Mouse (Mus musculus) retina, embryonic 14.5 days (tissue): ENCODE measurements around the gene Bach1.

Experiments used
- DNase-seq: peaks from one replicate; pipeline ENCODE4 v3.0.0-alpha.2; 2015; ENCODE audit warnings: low spot score

Gene Bach1

DNA sequence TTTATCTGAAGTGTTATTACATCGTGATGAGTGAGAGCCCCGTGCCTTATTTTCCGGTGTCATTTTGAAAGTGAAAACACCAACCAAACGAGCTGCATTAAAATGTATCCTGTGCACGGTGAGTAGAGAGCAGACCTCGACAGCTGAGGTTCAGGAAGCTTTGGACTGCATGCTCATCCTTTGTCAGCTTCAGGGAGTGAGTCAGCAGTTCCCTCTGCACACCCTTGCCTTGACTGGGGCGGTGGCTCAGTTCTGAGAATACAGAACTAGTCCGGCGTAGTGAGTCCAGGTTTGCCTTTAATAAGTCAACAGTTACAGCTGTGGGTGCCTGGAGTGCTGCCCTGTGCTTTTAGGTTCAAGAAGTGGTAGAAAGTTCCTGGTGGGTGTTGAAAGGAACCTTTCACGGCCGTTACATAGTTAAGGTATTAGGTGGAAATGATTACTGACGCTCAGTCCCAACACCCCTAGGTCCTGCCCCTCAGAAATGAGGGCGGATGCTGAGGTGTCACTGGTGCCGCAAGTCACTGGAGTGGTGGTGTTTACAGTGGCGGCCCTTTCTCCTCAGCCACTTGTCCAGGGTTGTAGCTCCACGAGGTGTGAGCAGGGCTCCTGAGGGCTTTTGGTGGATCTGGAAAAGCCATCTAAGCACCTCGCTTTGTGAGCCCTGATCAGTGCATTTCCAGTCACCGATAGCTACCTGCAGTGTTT, 14.4 kb downstream of the Bach1 start:
- DNase-seq, result no peak

GRCm38 (mm10) chr16:87714550-87714949, 15.8 kb downstream of the Bach1 start:
- DNase-seq, result no peak

GRCm38 (mm10) chr16:87715221-87715620, 16.5 kb downstream of the Bach1 start:
- no peak for DNase-seq

GRCm38 (mm10) chr16:87716269-87716668, 17.5 kb downstream of the Bach1 start:
- no peak for DNase-seq

DNA sequence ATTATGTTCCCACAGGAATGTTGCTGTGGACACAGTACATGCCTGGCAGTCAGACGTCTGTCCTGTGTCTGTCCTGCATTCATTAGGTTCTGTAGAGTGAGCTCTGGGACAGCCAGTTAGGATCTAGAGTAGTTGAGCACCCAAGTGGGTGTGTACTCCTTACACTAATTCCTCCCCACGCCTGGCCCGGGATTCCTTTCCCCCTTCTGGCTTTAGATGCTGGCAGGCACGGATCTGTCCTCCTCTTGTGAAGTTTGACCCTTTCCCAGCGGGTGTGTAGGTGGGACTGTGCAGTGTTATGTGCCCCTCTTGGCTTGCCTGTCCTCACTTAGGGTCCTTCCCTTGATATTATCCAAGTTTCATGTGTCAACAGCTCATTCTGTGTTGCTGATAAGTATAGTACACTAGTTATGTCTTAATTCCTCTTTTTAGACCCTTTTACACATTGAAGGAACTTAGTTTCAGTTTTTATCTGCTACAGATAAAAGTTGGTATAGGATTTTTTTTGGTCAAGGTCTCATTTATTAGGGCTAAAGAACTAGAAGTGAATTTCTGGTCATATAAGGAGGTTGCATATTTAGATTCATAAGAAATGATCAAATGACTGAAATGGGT, 18.4 kb downstream of the Bach1 start:
- no peak for DNase-seq

- DNase-seq, result no peak
These were observed 20.3 kb downstream of the Bach1 start for GRCm38 (mm10) chr16:87719071-87719470.

GRCm38 (mm10) chr16:87719688-87720283, 21.0 kb downstream of the Bach1 start:
- DNase-seq, result no peak

- no peak for DNase-seq
These were observed 22.2 kb downstream of the Bach1 start for GRCm38 (mm10) chr16:87720851-87721409.

DNA sequence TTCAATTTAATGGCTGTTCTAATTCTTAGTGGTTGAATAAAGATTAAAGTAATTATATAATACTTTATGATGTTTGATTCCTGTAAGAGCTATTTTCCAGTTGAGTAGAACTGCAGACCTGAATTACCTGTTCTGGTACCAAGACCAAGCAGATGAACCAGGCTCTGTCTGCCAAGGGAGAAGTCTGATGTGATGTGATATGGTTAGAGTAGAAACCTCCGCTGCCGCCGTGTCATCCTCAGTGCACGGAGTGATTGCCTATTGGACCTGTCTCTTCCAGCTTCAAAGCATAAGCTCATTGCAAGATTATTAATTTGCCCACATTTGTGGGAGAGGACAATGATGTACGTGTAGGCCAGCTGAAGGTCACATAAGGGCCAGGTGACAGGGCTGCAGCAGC, 24.1 kb downstream of the Bach1 start:
- no peak for DNase-seq

- DNase-seq, result no peak
These were observed 24.7 kb downstream of the Bach1 start for GRCm38 (mm10) chr16:87723479-87723878.

- DNase-seq, result no peak
These were observed 26.1 kb downstream of the Bach1 start for GRCm38 (mm10) chr16:87724826-87725225.

DNA sequence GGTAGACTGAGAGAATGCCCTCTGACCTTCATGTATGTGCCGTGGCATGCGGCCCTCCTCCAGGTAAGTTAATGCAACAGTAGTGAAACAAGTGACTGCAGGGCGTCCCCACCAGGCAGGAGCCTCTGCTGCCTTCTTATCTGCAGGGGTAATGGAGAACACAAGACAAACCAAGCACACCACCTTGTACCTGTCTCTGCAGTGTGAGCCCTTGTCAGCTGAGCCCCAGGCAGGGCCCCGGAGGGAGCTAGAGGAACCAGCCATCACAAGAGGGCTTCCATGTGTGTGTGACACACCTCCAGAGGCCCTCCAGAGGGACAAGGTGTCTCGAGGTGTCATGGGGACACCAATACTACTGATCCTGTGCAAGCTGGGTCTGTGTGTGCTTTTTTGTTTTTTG, 26.5 kb downstream of the Bach1 start:
- no peak for DNase-seq

DNA sequence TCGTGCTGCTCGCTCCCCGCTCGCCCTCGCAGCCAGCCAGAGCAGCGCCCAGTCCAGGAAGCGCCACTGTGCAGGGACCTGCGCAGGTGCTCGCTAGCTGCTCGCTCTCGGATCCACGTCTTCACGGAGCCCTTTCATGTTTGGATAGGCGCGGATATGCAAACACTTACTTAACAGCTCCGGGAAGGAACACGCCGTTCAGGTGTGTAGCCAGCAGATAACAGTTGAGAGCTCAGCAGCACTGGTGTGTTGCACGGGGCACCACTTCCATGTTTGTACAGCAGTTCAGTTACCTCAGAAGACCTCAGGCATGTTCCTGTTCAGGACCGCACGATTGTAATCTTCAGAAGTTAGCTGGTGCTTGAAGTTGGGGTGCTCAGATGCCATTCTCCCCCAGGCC, 27.2 kb downstream of the Bach1 start:
- DNase-seq, result no peak

GRCm38 (mm10) chr16:87726369-87726768, 27.6 kb downstream of the Bach1 start:
- no peak for DNase-seq

DNA sequence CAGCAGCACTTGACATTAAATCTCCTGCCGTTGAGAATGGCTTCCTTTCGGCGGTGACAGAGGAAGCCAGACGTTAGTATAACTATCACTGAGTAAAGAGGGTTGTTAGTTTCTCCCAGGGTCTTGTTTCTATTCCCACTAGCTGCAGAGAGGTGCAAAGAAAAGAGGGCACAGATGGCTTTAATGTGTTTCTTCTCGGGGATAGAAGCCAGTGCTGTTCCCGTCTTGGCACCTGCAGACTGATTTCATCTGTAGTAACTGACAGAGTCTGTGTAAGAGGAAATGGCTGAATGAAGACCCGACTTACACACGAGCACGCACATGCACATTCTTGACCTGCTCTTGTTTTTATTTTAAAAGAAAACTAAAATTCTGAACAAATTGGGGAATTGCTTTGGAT, 28.5 kb downstream of the Bach1 start:
- DNase-seq, result no peak

DNA sequence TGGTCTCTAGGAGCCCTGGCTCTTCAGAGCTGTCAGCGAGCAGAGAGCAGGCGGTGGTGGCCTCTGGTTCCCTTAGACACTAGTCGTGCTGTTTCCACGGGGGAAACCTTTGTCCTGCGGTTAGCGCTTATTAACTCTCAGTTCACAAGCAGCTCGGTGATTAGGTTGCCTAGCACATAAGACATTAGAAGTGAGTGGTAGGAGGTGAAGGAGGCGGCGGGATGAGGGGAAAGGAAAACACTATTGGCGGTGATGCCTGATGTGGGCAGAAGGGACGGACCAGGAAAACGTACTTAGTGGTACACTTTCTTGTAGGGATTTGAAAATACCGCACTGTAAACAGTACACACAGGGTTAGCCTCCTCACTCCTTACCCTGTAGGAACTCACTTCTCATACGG, 29.2 kb downstream of the Bach1 start:
- DNase-seq, result no peak

DNA sequence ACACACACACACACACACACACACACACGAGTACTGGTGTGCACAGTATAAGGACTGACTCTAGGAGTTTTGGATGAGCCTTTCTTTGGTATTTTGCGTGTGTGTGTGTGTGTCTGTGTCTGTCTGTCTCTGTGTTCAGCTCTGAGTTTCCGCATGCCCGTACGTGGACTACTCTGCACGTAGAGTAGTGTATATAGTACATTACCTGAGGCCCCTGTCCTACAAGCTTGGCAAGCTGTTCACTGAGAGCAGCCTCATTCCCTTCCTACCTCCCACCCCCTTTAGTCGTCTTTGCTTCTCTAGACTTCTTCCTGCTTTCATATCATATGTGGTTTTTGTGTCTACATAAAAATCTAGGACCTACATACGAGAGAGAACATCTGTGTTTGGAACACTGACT, 30.0 kb downstream of the Bach1 start:
- DNase-seq, result no peak

DNA sequence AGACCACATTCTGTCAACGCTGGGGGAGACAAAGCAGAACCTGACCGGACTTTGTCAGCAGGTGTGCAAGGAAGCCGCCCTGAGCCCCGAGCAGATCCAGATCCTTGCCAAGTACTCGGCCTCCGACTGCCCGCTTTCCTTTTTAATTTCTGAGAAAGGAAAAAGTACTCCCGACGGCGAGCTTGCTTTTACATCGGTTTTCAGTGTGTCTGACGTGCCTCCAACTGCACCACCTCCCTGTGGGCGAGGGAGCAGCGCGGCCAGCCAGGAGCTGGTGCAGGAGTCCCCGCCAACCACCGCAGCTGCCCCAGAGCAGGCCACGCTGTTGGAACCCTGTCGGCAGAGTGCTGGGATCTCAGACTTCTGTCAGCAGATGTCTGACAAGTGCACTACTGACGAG, 30.7 kb downstream of the Bach1 start:
- no peak for DNase-seq

GRCm38 (mm10) chr16:87734868-87735381, 36.2 kb downstream of the Bach1 start:
- DNase-seq, result no peak

DNA sequence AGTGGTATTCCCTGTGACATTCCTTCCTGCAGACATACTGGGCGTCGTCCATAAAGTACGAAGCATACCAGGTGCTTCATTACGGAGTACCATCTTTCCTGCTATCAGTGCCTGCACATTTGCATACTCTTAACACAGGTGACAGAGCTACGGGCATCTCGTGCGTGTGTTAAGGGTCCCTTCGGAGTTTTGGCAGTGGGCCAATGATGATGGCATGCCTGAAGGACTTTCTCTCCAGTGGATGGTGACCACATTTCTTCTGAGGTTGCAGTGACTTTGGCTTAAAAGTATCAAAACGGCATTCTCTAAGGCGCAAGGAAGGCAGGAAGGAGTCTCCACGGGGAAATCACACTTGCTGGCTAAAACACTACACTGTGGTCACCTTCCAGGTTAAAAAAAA, 37.4 kb downstream of the Bach1 start:
- no peak for DNase-seq

DNA sequence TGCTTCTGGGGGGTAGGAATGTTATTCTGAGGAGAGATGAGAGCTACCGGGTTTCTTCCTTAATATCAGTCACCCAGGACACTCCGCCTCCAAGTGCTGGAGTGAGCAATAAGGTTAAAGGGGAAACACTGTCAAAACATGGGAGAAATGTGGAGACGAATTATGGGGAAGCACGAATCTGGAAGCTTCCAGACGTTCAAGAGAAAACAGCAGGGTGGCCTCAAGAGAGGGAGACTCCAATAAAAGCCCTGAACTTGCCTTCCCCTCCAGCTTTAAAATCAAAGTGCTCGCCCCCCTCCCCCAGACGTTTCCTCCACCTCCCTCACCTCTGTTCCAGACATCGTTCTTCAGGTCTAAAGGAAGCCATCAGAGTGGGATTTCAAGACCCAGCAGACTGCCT, 38.6 kb downstream of the Bach1 start:
- DNase-seq, result no peak

DNA sequence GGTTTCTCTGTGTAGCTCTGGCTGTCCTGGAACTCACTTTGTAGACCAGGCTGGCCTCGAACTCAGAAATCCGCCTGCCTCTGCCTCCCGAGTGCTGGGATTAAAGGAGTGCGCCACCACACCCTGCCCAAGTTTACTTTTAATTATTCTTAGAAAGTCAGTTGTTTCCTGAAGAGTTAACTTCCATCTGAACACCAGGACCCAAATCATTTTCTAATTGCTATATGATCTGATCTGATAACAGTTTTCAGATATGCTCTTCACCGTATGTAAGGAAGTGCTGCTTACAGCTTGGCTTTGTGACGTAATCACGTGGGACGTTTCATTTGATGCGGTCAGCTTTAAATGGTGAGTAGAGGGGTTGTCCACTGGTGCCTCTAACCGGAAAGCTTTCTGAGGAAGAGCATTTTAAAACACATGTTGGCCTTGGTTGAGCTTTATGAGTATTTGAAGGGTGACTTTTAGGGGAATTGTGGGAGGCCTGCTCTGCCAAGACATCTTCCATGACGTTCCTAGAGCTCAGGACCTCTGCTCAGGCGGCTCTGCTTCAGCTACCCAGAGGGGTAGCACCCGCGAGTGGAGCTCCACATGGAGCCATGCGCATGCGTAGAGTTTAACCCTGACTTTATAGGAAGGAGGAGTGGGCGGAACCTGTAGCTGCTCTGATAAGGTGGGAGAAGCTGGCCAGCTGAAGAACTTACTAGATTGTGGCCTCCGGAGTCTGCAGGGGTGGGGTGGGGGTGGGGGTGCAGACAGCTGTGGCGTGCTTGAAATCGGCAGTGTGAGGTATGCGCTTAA, 39.3 kb downstream of the Bach1 start:
- DNase-seq, result no peak
